Mouse (Mus musculus) cerebral cortex, adult 2 months (tissue): ENCODE measurements around the gene Pde7b.

ENCODE experiments used
- WGBS: fragments of 180-500 bp; shearing (Covaris S2); methylation state at CpG from one replicate; pipeline ENCODE4 v1.1.7; 2018; 5-methylcytosine and 5-hydroxymethylcytosine counted together

The Pde7b gene

DNA sequence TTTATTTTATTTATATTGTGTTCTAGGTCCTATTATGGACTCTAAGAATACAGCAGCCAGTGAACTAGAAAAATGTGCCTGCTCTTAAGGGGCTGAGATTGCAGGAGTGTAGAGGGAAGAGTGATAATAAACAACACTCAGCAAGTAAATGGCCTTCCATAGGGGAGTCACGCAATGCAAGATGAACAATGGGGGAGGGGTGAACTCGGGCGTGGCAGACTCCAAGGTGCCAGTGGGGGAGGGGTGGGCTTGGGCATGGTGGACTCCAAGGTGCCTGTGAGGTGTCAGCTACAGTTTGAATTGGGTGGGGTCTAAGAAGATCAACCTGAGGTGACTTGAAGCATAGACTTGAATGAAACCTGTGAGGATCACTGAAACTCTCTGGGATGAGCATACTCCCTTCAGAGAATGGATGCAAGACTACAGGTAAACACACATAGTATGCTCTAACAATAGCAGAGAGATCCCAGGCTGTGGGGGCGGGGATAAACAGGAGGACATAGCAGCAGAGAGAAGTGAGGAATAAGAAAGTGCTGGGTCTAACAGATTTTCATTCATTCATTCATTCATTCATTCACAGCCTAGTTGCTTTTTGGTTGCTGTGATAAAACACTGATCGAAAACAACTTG is 230.9 kb downstream of the Pde7b start:
- WGBS, result 89% methylated on average over 5 of the region's 5 CpGs

DNA sequence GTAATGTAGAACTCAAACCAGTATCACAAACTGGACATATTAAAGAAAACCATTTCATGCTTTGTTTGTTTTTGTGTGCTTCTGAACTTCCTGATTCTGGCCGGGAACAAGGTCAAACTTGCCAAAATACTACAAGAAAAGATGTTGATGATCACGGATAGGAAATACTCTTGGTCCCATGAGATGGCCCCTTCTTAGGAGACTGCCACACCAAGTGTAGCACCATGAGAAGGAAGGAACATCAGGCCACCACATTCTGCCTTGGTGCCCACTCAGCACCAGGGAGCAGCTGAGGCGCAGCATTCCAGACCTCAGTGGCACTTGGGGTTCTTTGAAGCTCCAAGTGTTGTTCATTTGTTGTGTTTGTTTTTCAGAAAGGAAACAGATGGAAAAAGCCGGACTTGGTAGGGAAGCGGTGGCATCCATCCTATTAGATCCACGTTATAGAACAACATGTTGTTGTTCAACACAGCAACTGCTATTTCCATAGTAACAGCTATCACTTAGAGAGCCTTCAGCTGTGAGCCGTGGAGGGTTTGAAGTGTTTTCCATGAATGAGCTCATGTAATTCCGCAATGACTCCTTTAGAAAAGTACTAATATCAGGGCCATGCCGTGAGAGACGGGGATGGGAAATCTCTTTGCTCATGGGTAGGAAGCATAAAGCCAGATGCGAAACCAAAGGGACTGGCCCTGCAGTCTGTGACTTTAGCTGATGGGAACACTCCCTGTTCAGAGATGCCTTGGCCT is 232.5 kb downstream of the Pde7b start:
- 53% methylated on average over 11 of the region's 11 CpGs for WGBS

DNA sequence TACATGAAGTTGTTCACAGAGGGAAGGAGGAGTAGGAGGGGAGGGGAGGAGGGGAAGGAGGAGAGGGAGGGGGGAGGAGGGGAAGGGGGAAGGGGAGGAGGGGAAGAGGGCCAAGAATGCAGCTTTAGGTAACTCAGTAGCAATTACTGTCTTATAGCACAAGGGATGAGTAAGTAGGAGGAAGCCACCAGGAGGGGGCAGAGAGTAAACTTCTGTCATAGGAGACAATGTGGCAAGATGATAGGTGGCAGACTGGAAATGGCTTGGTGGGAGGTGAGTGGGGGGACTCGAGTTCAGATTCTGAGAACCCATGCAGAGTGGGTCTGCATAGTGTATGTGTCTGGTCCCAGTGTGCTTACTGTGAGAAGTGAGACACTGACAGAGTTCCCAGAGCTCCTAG is 234.1 kb downstream of the Pde7b start:
- 48% methylated on average over 1 of the region's 1 CpGs for WGBS

DNA sequence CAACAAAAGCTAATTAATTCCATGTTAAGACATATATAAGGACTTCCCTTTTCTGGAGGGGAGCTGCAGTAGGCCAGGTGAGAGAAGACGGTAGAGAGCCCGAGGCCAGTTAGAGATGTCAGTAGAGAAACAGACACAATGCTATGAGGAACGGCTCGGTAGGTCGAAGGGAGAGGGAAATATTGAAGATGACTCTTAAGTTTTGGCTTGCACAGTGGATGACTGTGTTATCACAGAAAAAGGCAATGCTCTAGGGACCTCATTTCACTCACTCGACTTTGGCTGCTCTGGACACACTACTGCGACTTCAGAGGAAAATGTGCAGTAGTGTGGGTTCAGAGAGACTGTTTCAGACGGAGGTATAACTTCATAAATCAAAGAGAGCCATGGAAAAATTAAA is 234.6 kb downstream of the Pde7b start:
- 82% methylated on average over 8 of the region's 8 CpGs for whole genome bisulfite sequencing

DNA sequence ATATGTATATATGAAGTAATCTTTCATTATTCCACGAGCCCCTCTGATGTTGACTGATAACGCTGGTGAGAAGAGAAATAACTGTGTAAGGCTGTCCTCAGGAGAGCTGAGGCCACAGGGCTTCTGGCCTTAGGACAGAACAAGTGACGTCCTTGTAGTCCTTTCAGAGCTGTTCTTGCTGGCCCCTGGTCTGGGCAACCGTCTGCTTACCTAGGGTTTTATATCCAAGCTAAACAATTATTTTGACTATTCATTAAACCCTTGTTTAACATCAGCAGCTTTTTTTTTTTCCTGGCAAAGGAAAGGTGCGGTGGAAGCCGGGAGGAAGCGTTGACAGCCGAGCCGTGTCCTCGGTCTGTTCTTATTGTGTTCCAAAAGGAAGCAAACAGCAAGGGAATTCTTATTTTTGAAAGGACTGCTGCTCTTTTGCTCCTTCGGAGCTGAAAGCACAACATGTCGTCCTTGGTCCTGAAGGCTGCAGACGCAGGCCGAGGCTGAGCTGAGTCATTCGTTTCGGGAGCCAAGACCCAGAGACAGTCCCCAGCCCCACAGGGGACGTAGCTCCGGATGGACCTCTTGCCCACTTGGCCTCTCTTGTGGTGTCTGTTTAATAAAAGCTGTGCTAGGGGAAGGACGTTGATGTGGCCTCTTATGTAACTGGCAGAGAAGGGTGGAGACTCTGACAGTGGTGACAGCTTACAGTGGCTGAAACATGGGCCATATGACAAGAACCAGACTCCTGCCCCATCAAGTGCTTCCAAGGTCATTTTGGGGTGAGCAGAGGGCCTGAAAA is 238.2 kb downstream of the Pde7b start:
- WGBS, result 59% methylated on average over 19 of the region's 19 CpGs

DNA sequence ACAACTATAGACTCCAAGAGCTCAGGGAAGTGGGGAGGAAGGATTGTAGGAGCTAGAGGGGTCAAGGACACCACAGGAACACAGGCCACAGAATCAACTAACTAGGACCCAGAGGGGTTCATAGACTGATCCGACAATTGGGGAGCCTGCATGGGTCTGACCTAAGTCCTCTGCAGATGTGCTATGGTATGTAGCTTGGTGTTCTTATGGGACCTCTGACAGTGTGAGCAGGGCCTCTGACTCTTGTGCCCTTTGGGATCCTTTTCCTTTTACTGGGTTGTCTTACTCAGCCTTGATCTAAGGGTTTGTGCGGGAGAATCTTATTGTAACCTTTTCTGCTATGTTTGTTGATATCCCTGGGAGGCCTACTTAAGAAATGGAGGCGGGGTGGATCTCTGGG is 239.1 kb downstream of the Pde7b start:
- WGBS, result 87% methylated on average over 3 of the region's 3 CpGs

DNA sequence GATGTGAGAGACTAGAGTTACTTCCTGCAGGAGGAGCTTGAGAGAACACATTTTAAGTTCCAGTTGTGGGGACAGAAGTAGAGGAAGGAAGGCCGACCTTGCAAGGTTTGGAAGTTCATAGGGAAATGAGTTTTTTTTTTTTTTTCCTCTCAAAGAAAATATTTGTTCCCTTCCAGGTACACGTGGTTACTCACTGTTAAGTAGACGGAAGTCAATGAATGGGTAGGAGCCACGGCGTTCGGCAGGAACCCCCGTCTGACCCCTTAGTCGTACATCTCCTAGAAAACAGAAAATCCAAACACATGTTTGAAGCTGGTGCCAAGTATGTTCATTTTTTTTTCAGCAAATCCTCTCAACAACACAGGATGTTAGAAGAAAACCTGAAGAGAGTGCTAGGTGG is 245.4 kb downstream of the Pde7b start:
- 80% methylated on average over 8 of the region's 8 CpGs for WGBS

DNA sequence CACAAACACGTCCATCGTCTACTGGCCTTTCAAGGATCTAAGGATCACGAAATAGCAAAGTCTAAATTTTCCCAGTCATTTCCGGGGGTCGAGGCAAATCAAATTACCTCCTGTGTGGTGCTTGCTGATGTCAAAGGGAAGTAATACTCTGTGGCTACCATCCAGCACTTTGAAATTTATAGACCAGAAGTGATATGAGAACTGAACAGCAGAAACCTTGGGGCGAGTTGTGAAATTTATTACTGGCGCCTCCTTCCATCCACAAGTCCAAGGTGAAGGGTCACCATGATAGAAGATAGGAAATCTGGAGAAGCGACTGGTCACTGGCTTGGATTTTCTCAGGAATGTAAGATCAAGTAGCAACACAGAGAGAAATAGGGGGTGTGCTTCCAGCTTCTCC is 246.4 kb downstream of the Pde7b start:
- 87% methylated on average over 8 of the region's 8 CpGs for WGBS

DNA sequence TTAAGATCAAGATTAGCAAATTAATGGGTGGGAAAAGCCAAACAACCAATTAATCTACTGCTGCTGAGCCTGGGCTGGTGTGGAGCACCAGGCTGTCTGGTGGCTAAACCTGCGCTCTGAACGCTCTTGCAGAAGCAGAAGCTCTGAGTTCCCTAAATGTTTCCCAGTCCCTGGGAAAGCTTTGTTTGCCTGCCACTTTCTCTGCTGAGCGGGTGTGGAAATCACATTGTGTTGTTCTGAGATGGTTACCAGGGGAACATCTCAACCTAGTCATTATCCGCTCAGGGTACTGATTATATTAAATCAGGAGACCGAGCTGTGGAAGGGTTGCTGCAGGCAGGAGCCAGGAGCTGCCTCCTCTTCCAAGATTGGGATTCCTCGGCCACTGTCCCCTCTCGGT is 250.0 kb downstream of the Pde7b start:
- 52% methylated on average over 7 of the region's 7 CpGs for WGBS

DNA sequence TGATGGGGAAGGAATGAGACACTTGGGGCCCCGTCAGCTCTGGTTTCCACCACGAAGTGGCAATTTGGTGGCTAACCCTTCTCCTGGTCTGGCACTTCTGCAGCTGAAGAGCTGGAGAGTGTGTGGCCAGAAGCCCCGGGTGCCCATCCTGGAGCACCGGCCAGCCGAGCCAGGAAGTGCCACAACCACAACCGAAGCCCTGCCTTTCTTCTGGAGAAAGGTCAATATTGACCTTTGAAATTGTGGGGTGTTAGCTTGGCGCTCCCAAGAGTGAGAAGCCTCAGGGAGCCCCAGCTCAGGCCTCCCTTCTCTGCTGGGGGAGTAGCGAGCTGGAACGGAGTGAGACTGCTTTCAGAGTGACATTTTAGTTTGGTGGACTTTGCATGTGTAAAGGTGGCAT is 250.8 kb downstream of the Pde7b start:
- 85% methylated on average over 9 of the region's 9 CpGs for WGBS

DNA sequence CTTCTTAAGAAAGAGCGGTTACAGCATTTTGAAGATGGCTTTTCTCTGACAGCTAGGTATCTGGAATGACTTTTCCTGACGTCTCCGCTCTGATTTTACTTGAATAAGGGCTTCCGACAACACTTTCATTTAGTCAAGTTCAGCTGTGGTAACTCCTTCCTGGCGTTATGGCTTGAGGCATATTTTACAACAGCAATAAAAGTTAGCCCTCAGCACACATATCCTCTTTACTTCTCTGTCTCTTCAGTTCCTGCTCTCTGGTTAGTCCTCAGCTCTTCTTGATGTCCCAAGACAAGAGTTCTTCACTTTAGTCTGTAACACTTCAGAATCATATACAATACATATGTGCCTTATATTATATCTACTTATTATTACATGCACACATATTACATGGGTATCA is 251.4 kb downstream of the Pde7b start:
- WGBS, result 94% methylated on average over 5 of the region's 5 CpGs

DNA sequence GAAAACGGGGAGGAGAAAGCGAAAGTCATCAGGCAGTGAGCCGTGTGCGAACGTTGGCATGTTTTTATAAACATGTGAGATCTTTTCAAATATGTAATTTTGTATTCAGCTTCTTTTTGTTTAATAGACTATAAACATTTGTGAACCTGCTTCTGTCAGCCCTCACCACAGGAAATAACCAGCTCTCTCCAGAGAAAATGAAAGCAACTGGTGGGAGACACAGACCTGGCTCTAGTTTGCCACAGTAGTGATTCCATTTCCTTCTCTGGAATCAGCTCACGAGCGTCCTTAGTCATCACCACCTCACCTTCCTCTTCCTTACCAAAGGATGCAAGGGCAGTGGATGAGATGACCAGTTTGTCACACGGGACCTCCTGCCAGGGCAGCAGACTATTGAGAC is 252.9 kb downstream of the Pde7b start:
- 73% methylated on average over 8 of the region's 8 CpGs for WGBS

DNA sequence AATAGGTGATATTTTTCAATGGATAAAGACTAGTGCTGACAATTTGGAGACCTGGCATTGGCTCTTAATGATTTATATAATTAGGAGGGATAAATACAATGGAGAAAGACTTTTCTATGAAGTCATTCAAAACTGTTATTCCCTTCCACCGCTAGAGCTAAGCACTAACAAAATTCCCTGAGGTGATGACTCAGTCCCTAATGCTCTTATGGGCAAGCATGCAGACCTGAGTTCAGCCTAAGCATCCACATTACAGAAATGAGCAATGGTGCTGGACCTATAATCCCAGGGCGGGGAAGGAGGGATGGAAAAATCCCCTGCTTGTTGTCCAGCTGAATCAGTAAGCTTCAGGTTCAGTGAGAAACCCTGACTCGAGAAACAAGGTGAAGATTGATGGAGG is 260.2 kb downstream of the Pde7b start:
- WGBS, result 84% methylated on average over 3 of the region's 3 CpGs

DNA sequence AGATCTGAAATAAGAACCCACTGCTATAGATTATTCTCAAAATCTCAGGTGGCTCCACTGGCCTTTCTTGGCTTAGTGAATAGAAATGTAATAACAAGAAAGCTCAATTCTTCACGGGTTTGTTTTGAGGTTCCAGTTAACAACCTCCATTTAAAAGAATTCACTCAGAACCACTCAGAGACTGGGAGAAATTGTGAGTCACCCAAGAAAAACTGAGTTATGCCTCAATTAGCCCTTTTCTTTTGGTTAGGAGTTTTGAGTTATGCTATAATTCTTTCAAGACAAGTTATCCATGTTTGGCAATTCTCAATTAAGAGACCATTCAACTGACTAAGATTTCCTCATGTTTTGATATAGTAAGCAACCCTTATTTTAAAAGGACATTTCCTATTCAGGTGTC is 260.9 kb downstream of the Pde7b start:
- WGBS, result 75% methylated on average over 1 of the region's 1 CpGs

DNA sequence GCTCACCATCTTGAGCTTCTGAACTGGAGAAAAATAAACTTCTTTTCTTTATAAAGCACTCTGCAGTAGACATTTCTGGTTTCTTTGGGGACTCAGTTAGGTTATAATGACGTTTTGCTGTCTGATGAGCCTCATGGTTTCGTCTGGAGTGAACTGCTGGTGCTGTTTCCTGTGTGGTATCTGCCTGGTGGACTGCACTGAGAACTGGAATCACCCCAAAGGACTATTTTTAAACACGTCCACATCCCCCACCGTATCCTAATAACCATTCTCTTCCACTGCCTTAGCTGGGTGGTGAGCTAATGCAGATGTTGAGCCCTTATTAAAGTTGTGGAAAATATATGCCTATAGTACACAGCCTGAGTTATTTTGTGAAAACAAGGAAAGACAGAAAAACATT is 262.3 kb downstream of the Pde7b start:
- WGBS, result 75% methylated on average over 4 of the region's 4 CpGs

DNA sequence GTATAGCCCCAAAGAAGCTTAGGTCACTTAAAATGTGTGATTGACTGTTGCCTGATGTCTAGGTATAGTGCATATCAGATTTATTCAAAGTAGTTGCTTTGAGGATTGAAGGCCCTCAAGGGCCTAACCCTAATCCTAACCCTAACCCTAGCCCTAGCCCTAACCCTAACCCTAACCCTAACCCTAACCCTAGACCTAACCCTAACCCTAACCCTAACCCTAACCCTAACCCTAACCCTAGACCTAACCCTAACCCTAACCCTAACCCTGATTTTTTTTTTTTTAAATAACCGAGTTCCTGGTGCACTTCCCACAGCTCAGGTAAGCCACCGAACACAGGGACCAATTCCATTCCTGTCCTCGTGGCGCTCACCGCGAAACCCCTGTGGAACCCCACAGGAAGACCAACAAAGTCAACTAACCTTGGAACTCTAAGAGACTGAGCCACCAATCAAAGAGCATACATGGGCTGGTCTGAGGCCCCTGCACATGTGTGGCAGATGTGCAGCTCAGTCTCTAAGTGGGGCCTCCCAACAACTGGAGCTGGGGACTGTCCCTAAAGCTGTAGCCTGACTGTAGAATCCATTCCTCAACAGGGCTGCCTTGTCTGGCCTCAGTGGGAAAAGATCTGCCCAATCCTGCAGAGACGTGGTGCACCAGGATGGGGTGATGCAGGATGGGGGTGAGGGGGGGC is 265.1 kb downstream of the Pde7b start:
- 97% methylated on average over 7 of the region's 7 CpGs for WGBS

DNA sequence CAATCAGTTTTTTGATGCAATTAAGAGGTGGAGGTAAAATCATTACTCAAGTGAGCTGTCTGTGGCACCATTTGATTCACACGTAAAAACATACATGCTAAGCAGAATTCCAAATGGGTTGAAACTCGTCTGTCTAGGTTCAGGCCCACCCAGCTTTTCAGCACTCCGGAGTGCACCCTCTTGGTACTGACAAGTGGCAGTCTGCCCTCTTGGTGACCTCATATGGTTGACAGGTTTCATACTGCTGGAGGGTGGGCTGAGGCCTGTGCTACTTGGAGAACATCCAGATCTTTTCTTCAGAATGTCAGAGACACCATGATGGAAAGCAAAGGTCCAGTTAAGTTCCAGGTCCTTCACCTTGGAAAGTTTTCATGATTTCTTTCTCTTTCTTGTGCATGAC is 265.7 kb downstream of the Pde7b start:
- WGBS, result 92% methylated on average over 3 of the region's 3 CpGs

DNA sequence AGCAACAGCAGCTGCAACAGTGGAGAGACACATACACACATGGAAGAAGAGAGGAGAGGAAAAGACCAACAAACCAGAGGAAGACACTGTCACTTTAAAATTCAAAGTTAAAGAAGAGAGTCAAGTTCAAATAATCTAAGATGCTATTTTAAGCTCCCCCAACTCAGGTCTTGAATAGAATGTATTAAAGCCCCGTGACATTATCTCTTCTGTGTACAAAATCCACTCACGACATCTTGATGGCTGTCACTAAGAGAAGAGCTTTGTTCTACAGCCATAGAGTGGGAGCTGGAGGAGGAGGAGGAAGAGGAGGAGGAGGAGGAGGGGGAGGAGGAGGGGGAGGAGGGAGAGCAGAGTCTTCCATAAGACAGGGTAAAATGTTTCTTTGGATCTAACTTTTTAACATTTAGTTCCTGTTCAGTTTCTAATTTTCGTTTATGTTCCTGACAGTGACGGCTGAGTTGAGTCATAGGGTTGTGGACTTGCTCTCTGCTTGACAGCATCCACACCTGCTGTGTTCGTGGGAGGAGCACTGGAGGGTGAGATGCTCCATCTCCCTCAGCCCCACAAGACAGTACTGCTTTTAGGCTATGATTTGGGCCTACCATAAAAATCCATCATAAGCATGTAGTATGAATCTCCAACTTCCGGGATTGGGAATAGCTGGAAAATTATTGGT is 270.4 kb downstream of the Pde7b start:
- 69% methylated on average over 6 of the region's 6 CpGs for WGBS

DNA sequence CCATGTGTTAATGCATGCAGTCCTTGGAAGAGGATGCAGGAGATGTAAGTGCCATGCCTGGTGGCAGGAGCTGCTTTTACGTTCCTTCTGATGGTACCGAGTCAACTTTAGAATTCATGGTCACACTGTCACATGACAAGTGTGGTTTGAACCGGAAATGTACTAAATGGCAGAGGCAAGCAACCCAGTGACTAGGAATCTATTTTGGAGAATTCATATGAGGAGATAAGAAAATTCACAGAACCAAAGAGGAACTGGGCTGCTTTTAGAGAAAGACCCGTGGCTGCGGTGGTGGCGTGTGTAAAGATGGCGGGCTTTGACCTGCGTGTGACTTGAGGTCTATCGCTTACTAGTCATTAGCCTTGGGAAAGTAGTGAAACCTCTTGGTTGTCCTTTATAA is 287.4 kb downstream of the Pde7b start:
- WGBS, result 92% methylated on average over 9 of the region's 9 CpGs

DNA sequence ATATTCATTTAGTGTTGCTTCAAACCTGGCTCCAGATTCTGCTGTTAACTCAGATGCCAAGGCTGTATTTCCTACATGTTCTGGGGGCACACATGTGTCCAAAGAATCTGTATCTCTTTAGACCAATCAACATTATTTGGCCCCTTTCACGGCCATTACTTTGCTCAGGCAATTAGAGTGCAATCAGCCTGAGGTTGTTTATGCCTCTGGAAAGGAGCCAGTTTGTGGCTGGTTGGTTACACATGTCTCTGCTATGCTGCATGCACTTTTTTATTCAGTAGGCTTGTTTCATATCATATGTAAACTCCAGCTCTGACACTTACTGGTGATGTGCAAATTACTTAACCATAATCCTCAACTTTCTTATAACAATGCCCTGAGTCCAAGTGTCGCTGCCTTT is 287.9 kb downstream of the Pde7b start:
- WGBS, result 76% methylated on average over 2 of the region's 2 CpGs

DNA sequence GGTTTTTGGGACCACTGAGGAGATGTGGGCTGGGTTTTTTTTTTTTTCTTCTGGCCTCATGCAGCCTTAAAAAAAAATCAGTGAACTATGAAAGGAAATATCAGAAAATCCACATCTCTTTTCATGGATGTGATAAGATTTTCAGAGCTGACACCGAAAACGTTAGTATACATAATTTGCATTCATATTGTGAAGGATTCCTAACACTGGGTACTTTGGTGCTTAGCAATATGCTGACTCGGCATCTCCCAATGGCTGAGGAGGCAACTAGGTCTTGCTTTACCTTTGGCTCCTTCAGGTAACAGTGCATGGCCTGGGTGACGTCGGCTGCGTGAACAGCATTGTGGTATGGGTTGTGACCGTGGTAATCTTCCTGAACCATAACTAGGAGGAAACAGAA is 289.0 kb downstream of the Pde7b start:
- 97% methylated on average over 7 of the region's 7 CpGs for WGBS

DNA sequence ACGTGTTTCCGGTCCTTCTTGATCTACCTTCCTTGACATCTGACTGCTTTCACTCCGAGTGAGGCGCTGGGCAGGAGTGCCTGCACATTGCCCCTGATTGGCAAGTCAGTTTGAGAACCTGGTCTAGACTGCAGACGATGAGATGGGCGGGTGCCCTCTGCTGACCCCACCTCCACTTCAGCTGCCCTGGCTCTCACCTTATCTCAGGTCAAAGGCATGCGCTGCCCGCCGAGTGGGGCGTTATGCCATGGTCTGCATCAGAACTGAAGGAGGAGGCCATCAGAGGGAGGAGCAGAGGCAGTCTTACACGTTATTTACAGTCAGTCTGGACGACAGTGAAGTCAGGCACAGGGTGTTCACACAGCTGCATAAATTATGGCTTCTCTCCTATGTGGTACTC is 293.5 kb downstream of the Pde7b start:
- WGBS, result 87% methylated on average over 12 of the region's 12 CpGs
